Mouse (Mus musculus) forebrain, embryonic 13.5 days (tissue): ENCODE data around the gene Atp8a2. TPM values are rescaled to one million over a fixed set of nuclear protein-coding genes. Genes with fewer than 3 reads are reported as not detected.

Source experiments
- ATAC-seq: fragments of 200-750 bp; cut with Nextera tagmentation; 2 replicates; pipeline ENCODE4 v1.8.0; 2017
- H3K27ac ChIP-seq: fragments of 300-500 bp; sonication (generic); 2 replicates; pipeline ENCODE4 v1.5.1; 2015; ENCODE audit warnings: inconsistent platforms, mild to moderate bottlenecking, moderate library complexity
- H3K27me3 ChIP-seq: fragments of 300-500 bp; sonication (generic); 2 replicates; pipeline ENCODE4 v1.6.1; 2015; ENCODE audit warnings: mild to moderate bottlenecking, inconsistent platforms
- H3K36me3 ChIP-seq: fragments of 300-500 bp; sonication (generic); 2 replicates; pipeline ENCODE4 v1.6.1; 2015; ENCODE audit warnings: mild to moderate bottlenecking, inconsistent platforms; ENCODE audit not compliant: poor library complexity, severe bottlenecking
- H3K4me1 ChIP-seq: fragments of 300-500 bp; sonication (generic); 2 replicates; pipeline ENCODE4 v1.6.1; 2015; ENCODE audit warnings: inconsistent platforms
- H3K4me2 ChIP-seq: fragments of 300-500 bp; sonication (generic); 2 replicates; pipeline ENCODE4 v1.6.1; 2015; ENCODE audit warnings: inconsistent platforms, mild to moderate bottlenecking, moderate library complexity
- H3K4me3 ChIP-seq: fragments of 300-500 bp; sonication (generic); 2 replicates; pipeline ENCODE4 v1.5.1; 2015; ENCODE audit warnings: mild to moderate bottlenecking, inconsistent platforms
- H3K9ac ChIP-seq: fragments of 300-500 bp; sonication (generic); 2 replicates; pipeline ENCODE4 v1.6.1; 2015; ENCODE audit warnings: mild to moderate bottlenecking, inconsistent platforms
- H3K9me3 ChIP-seq: fragments of 300-500 bp; sonication (generic); replicated peaks from 2 replicates; pipeline ENCODE4 v1.6.1; 2016; ENCODE audit warnings: inconsistent platforms
- WGBS: fragments of 180-500 bp; shearing (Covaris S2); methylation state at CpG from one replicate; pipeline ENCODE4 v1.1.7; 2015; 5-methylcytosine and 5-hydroxymethylcytosine counted together
- polyA plus RNA-seq: library from polyadenylated mRNA; unstranded; fragments of >200 nt; fragmentation: Nextera tagmentation; extraction: Ambion mirVana; gene quantifications from 2 replicates; pipeline ENCODE4 v1.2.1, GENCODE M21; 2015

The Atp8a2 gene
- polyA plus RNA-seq, 1 experiment from 2014 or later, result 16.9 TPM

GRCm38 (mm10) chr14:59674556-59674955 lies 522.4 kb downstream of the Atp8a2 start:
- peaks cover 37% of the 10 kb centered on the region for H3K4me1 ChIP-seq
- H3K9ac ChIP-seq, result no peak overlapping the region
- 32% methylated on average over 8 of the region's 8 CpGs for WGBS
- no peak overlapping the region for H3K4me2 ChIP-seq
- ATAC-seq, result no peak
- no peaks in the 10 kb centered on the region for H3K36me3 ChIP-seq
- no peaks in the 10 kb centered on the region for H3K27me3 ChIP-seq
- no peaks in the 10 kb centered on the region for H3K9me3 ChIP-seq
- H3K4me3 ChIP-seq, result no peak overlapping the region
- no peak overlapping the region for H3K27ac ChIP-seq

- Histone ChIP-seq H3K27me3 (0 out of 2 replicates have a peak, but pooled peaks cover 3% of the 10 kb centered on the region), H3K4me2 (no peak overlapping the region), H3K4me3 (no peak overlapping the region), H3K9me3 (no peaks in the 10 kb centered on the region), H3K4me1 (peaks cover 37% of the 10 kb centered on the region), H3K27ac (no peak overlapping the region), H3K9ac (no peak overlapping the region), H3K36me3 (no peaks in the 10 kb centered on the region)
- 32% methylated on average over 6 of the region's 6 CpGs for WGBS
- ATAC-seq, result peak; percentile 72
These were observed 524.0 kb downstream of the Atp8a2 start for GRCm38 (mm10) chr14:59672893-59673515.

- WGBS, result 97% methylated on average over 1 of the region's 1 CpGs
- no peaks in the 10 kb centered on the region for H3K36me3 ChIP-seq
- H3K4me2 ChIP-seq, result no peak overlapping the region
- no peaks in the 10 kb centered on the region for H3K27me3 ChIP-seq
- H3K4me3 ChIP-seq, result no peak overlapping the region
- H3K4me1 ChIP-seq, result no peaks in the 10 kb centered on the region
- ATAC-seq, result no peak
- no peaks in the 10 kb centered on the region for H3K9me3 ChIP-seq
- no peak overlapping the region for H3K27ac ChIP-seq
- H3K9ac ChIP-seq, result no peak overlapping the region
These were observed 539.9 kb downstream of the Atp8a2 start for GRCm38 (mm10) chr14:59657098-59657497.

DNA sequence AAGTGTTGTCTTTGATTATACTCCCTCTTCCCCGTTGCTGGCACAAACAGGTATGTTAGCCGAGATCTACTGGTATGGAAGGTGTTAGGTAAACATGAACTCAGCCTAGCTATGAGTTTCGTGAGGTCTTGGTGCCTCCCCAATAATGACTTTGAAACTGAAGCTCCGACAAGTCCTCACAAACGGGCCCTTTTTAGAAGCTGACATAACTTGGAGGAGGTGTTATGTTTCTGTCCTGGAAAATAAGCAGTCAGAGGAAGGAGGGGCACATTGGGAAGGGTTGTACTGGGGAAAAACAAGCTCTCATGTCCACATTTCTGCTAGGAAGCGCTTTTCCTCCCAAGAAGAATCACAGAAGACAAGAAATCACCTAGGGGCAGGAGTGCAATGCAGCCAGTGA lies 540.4 kb downstream of the Atp8a2 start:
- ATAC-seq, result no peak
- Histone ChIP-seq H3K9me3 (no peaks in the 10 kb centered on the region), H3K9ac (no peak overlapping the region), H3K4me1 (no peaks in the 10 kb centered on the region), H3K4me2 (no peak overlapping the region), H3K36me3 (no peaks in the 10 kb centered on the region), H3K27me3 (no peaks in the 10 kb centered on the region), H3K27ac (no peak overlapping the region), H3K4me3 (no peak overlapping the region)
- WGBS, result 83% methylated on average over 6 of the region's 6 CpGs

- Histone ChIP-seq H3K36me3 (no peaks in the 10 kb centered on the region), H3K4me3 (no peak overlapping the region), H3K4me1 (no peaks in the 10 kb centered on the region), H3K4me2 (no peak overlapping the region), H3K27me3 (no peaks in the 10 kb centered on the region), H3K9me3 (no peaks in the 10 kb centered on the region), H3K27ac (no peak overlapping the region), H3K9ac (no peak overlapping the region)
- ATAC-seq, result no peak
- 84% methylated on average over 6 of the region's 6 CpGs for WGBS
These were observed 547.6 kb downstream of the Atp8a2 start for GRCm38 (mm10) chr14:59649337-59649736.

DNA sequence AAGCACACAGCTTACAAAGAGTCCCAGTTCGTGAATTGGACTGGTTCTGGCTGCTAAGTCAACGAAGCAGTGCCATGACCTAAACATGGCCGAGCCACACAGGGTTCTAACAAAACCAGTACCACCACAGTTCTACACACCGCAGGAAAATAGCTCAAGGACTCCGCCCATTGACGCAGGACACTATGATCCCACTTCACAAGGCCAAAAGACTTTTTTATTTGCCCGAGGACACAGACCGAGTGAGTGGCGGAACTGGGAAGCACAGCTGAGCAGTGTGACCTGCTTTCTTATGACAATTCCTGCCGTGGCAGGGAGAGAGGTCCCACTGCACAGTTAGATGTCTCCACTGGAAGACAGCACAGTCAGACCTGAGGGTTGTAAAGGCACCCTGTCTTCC lies 548.4 kb downstream of the Atp8a2 start:
- Histone ChIP-seq H3K4me1 (no peaks in the 10 kb centered on the region), H3K9me3 (no peaks in the 10 kb centered on the region), H3K4me3 (no peak overlapping the region), H3K36me3 (no peaks in the 10 kb centered on the region), H3K4me2 (no peak overlapping the region), H3K9ac (no peak overlapping the region), H3K27me3 (no peaks in the 10 kb centered on the region), H3K27ac (no peak overlapping the region)
- 81% methylated on average over 10 of the region's 10 CpGs for WGBS
- ATAC-seq, result no peak

DNA sequence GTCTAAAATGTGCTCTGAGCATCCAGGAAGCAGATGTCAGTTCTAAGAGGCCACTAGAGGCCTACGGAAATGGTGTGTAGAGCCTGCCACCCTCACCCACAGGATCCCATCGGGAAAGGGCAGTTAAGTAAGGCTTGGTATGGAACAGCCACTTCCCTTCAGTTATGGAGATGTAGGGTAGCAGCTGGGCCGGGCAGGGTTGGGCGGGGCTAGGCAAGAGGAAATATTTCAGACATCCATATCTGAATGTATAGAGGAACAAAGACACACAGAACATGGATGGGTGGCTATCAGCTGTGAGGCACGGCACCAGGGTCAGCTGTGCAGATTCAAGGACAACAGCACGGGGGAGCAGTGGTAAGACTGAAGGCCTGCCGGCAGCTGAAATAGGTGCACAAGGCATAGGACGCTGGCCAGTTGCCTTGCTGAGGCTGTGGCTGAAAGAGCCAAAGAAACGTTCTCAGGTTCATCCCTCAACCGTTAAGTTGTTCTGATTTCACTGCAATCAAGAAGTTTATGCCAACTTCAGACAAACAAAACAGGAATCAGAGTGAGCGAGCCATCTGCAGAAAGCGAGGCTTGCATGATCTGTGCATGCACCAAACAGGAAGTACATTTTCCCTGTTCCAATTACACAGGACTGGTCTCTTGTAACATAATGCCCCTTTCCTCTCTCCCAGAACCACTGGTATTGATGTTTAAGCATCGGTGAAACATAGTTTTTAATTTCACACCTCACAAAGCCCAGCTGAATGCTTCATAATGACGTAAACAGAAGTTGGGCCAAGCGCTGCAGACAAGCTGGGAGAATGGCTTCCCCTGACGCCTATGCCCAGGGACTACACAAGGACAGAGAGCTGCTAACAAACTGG lies 549.9 kb downstream of the Atp8a2 start:
- H3K4me1 ChIP-seq, result peaks cover 7% of the 10 kb centered on the region
- no peak overlapping the region for H3K4me3 ChIP-seq
- ATAC-seq, result no peak
- no peak overlapping the region for H3K9ac ChIP-seq
- no peak overlapping the region for H3K27ac ChIP-seq
- H3K36me3 ChIP-seq, result no peaks in the 10 kb centered on the region
- H3K4me2 ChIP-seq, result no peak overlapping the region
- H3K9me3 ChIP-seq, result no peaks in the 10 kb centered on the region
- 76% methylated on average over 16 of the region's 16 CpGs for WGBS
- no peaks in the 10 kb centered on the region for H3K27me3 ChIP-seq

DNA sequence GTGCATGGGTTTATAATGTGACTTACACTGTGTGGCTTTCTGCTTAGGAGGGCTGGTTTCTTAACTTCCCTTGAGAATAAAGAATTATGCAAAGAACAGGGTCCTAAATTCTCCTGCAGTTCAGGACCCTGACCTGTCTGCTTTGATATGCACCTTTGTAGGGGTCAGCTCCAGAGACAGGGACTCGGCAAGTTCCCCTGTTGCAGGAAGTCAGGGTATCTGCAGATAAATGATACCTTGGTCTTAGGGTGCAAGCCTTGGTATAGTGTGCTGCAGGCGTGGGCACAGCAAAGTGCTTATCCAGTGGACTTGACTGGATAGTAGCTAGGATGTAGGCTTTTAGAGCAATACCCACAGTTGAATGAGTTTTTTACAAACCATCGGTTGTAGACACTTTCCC lies 552.1 kb downstream of the Atp8a2 start:
- no peak for ATAC-seq

DNA sequence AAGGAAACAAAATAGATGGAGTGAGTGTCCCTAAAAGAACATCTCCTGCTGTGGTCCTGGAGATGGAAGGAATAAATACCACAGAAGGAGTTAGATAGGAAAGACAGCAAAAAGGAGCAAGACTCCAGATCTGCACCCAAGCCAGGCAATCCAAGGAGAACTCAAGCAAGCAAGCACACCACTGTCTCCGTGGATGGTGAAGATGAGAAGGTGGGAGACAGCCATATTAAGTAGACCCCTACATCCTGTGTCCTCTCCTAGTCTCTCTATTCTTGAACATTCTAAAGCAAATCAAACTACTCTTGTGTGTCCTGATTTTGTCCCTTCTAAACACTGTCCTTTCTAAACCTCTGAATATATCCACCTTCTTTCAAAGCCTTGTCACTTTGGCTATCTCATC lies 552.8 kb downstream of the Atp8a2 start:
- Histone ChIP-seq H3K9me3 (no peaks in the 10 kb centered on the region), H3K4me2 (no peak overlapping the region), H3K27ac (no peak overlapping the region), H3K4me1 (peaks cover 19% of the 10 kb centered on the region), H3K27me3 (no peaks in the 10 kb centered on the region), H3K36me3 (no peaks in the 10 kb centered on the region), H3K9ac (no peak overlapping the region), H3K4me3 (no peak overlapping the region)
- 81% methylated on average over 1 of the region's 1 CpGs for WGBS
- ATAC-seq, result no peak

More for the DNA sequence above, 552.1 kb downstream of the Atp8a2 start:
- Histone ChIP-seq H3K9me3 (no peaks in the 10 kb centered on the region), H3K4me1 (peaks cover 13% of the 10 kb centered on the region), H3K9ac (no peak overlapping the region), H3K4me2 (no peak overlapping the region), H3K27ac (no peak overlapping the region), H3K27me3 (no peaks in the 10 kb centered on the region), H3K36me3 (no peaks in the 10 kb centered on the region), H3K4me3 (no peak overlapping the region)
- 90% methylated on average over 3 of the region's 3 CpGs for WGBS

GRCm38 (mm10) chr14:59643582-59643981 lies 553.4 kb downstream of the Atp8a2 start:
- no peak overlapping the region for H3K4me3 ChIP-seq
- no peak overlapping the region for H3K27ac ChIP-seq
- no peak for ATAC-seq
- H3K9ac ChIP-seq, result no peak overlapping the region
- WGBS, result 92% methylated on average over 12 of the region's 12 CpGs
- no peaks in the 10 kb centered on the region for H3K36me3 ChIP-seq
- H3K27me3 ChIP-seq, result no peaks in the 10 kb centered on the region
- peaks cover 19% of the 10 kb centered on the region for H3K4me1 ChIP-seq
- H3K9me3 ChIP-seq, result no peaks in the 10 kb centered on the region
- no peak overlapping the region for H3K4me2 ChIP-seq

- Histone ChIP-seq H3K4me3 (no peak overlapping the region), H3K27ac (no peak overlapping the region), H3K36me3 (no peaks in the 10 kb centered on the region), H3K27me3 (no peaks in the 10 kb centered on the region), H3K9me3 (no peaks in the 10 kb centered on the region), H3K4me2 (no peak overlapping the region), H3K9ac (no peak overlapping the region), H3K4me1 (peaks cover 19% of the 10 kb centered on the region)
- WGBS, result 42% methylated on average over 5 of the region's 5 CpGs
- ATAC-seq, result no peak
These were observed 555.1 kb downstream of the Atp8a2 start for GRCm38 (mm10) chr14:59641856-59642255.

DNA sequence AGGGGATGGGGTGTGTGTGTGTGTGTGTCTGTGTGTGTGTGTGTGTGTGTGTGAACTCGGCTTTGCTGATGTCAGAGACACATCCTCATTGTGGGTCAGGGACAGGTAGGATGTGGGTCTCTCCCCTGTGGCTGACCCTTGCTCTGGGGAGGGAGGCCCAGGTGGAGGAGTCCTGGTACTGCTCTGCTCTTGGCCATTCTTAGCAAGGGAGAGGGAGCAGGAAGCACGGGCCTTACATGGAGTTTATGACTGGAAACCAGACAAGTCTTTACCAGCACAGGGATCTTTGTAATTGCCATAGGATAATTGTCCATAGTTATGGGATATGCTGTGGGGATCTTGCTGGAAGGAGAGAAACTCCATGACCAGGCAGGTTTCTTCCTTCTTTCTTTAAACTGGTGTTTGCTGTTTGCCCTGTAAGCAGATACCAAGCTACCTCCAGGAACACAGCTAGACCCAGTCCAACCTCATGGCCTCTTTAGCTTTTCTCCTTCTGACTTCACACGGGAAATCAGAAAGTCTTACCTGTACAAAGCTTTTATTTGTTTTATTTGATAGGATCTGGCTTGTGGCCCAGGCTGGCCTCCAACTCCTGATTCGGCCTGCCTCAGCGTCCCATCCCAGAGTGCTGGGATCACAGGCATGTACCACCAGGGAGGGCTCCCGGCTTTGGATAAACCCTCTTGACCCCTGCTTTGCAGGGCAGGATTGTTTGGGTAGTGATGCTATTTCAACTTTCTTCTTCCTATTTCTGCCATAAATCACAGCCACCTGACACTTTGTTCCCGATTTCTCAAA lies 557.9 kb downstream of the Atp8a2 start:
- ATAC-seq, result no peak
- Histone ChIP-seq H3K36me3 (no peaks in the 10 kb centered on the region), H3K27me3 (no peaks in the 10 kb centered on the region), H3K9ac (no peak overlapping the region), H3K9me3 (no peaks in the 10 kb centered on the region), H3K27ac (no peak overlapping the region), H3K4me3 (no peak overlapping the region), H3K4me1 (peaks cover 19% of the 10 kb centered on the region), H3K4me2 (no peak overlapping the region)
- WGBS, result 64% methylated on average over 7 of the region's 7 CpGs
